Mouse (Mus musculus): Measurements from ENCODE around the gene Fxyd4. TPM values are rescaled to one million over a fixed set of nuclear protein-coding genes. Genes with fewer than 3 reads are reported as not detected.

Gene Fxyd4
- total and polyA plus RNA-seq, 2 experiments from 2014 or later = 0.91 TPM; not detected in 1

GRCm38 (mm10) chr6:117903836-117904235 is 33.7 kb downstream of the Fxyd4 start:
- Histone ChIP-seq H3K36me3 (ENCODE audit: insufficient read depth, low read length) (no peaks in the 10 kb centered on the region), H3K9me3 (ENCODE audit: low read length) (no peaks in the 10 kb centered on the region), H3K27me3 (ENCODE audit: insufficient read depth, low read length) (no peaks in the 10 kb centered on the region), H3K9ac (replicated peaks; ENCODE audit: low read length) (no peak overlapping the region; the same call in 1 of the 2 replicates), H3K4me3 (ENCODE audit: low read length) (no peak overlapping the region), H3K4me1 (ENCODE audit: insufficient read depth, low read length) (peaks cover 2% of the 10 kb centered on the region; the same call in 1 of the 2 replicates), H3K4me2 (ENCODE audit: low read depth, low read length) (no peak overlapping the region), H3K27ac (no peak overlapping the region)
- ATAC-seq (no peak), DNase-seq (ENCODE audit: low spot score) (no peak)
- 83% methylated on average over 3 of the region's 3 CpGs for WGBS
- no peak for TF ChIP-seq CTCF (IDR thresholded peaks at IDR 0.05; ENCODE audit: low read depth)

- Histone ChIP-seq H3K27ac (no peak overlapping the region), H3K27me3 (ENCODE audit: insufficient read depth, low read length) (no peaks in the 10 kb centered on the region), H3K4me2 (ENCODE audit: low read depth, low read length) (no peak overlapping the region), H3K36me3 (ENCODE audit: insufficient read depth, low read length) (no peaks in the 10 kb centered on the region), H3K9ac (replicated peaks; ENCODE audit: low read length) (no peak overlapping the region), H3K9me3 (ENCODE audit: low read length) (no peaks in the 10 kb centered on the region), H3K4me3 (ENCODE audit: low read length) (no peak overlapping the region), H3K4me1 (ENCODE audit: insufficient read depth, low read length) (no peaks in the 10 kb centered on the region)
- DNase-seq (ENCODE audit: low spot score) = no peak
- WGBS = 85% methylated on average over 4 of the region's 4 CpGs
- TF ChIP-seq CTCF (IDR thresholded peaks at IDR 0.05; ENCODE audit: low read depth) = no peak
- no peak for ATAC-seq
Observed at GRCm38 (mm10) chr6:117902556-117902955, 34.9 kb downstream of the Fxyd4 start.

GRCm38 (mm10) chr6:117901510-117902402 is 35.7 kb downstream of the Fxyd4 start:
- ATAC-seq = no peak
- DNase-seq (ENCODE audit: low spot score) = no peak

GRCm38 (mm10) chr6:117900126-117901080 is 37.1 kb downstream of the Fxyd4 start, which contains the start of gene Hnrnpf:
Gene Hnrnpf, plus strand, starts transcription at chr6:117900324.
- no peak for DNase-seq (ENCODE audit: low spot score)
- no peak for ATAC-seq
- no peaks in the 10 kb centered on the region for H3K27me3 ChIP-seq (ENCODE audit: insufficient read depth, low read length)
- no peak within 1 kb of the TSS for H3K27ac ChIP-seq
- no peaks in the 10 kb centered on the region for H3K4me1 ChIP-seq (ENCODE audit: insufficient read depth, low read length)
- no peaks in the 10 kb centered on the region for H3K9me3 ChIP-seq (ENCODE audit: low read length)
- no peak within 1 kb of the TSS for H3K9ac ChIP-seq (replicated peaks; ENCODE audit: low read length)
- TF ChIP-seq CTCF (IDR thresholded peaks at IDR 0.05; ENCODE audit: low read depth) = no peak
- H3K4me2 ChIP-seq (ENCODE audit: low read depth, low read length) = no peak within 1 kb of the TSS
- WGBS = 79% methylated on average over 17 of the region's 17 CpGs
- H3K36me3 ChIP-seq (ENCODE audit: insufficient read depth, low read length) = no peaks in the 10 kb centered on the region
- no peak within 1 kb of the TSS for H3K4me3 ChIP-seq (ENCODE audit: low read length)

More at GRCm38 (mm10) chr6:117901510-117902402, 35.7 kb downstream of the Fxyd4 start:
- no peaks in the 10 kb centered on the region for H3K9me3 ChIP-seq (ENCODE audit: low read length)
- H3K27ac ChIP-seq = no peak overlapping the region
- TF ChIP-seq CTCF (IDR thresholded peaks at IDR 0.05; ENCODE audit: low read depth) = no peak
- H3K27me3 ChIP-seq (ENCODE audit: insufficient read depth, low read length) = no peaks in the 10 kb centered on the region
- no peak overlapping the region for H3K9ac ChIP-seq (replicated peaks; ENCODE audit: low read length)
- no peaks in the 10 kb centered on the region for H3K4me1 ChIP-seq (ENCODE audit: insufficient read depth, low read length)
- WGBS = 71% methylated on average over 9 of the region's 9 CpGs
- no peaks in the 10 kb centered on the region for H3K36me3 ChIP-seq (ENCODE audit: insufficient read depth, low read length)
- H3K4me3 ChIP-seq (ENCODE audit: low read length) = no peak overlapping the region
- H3K4me2 ChIP-seq (ENCODE audit: low read depth, low read length) = no peak overlapping the region

- Histone ChIP-seq H3K4me1 (ENCODE audit: insufficient read depth, low read length) (no peaks in the 10 kb centered on the region), H3K9ac (replicated peaks; ENCODE audit: low read length) (no peak overlapping the region), H3K36me3 (ENCODE audit: insufficient read depth, low read length) (no peaks in the 10 kb centered on the region), H3K27ac (no peak overlapping the region), H3K4me2 (ENCODE audit: low read depth, low read length) (no peak overlapping the region), H3K4me3 (ENCODE audit: low read length) (no peak overlapping the region), H3K9me3 (ENCODE audit: low read length) (no peaks in the 10 kb centered on the region), H3K27me3 (ENCODE audit: insufficient read depth, low read length) (no peaks in the 10 kb centered on the region)
- no peak for TF ChIP-seq CTCF (IDR thresholded peaks at IDR 0.05; ENCODE audit: low read depth)
- DNase-seq (ENCODE audit: low spot score) (no peak), ATAC-seq (no peak)
- WGBS = 85% methylated on average over 5 of the region's 5 CpGs
Observed at GRCm38 (mm10) chr6:117897800-117898199, 39.7 kb downstream of the Fxyd4 start.

- H3K27me3 ChIP-seq (ENCODE audit: insufficient read depth, low read length) = no peaks in the 10 kb centered on the region
- no peak for DNase-seq (ENCODE audit: low spot score)
Observed at GRCm38 (mm10) chr6:117893435-117893834, 44.1 kb downstream of the Fxyd4 start.

More at GRCm38 (mm10) chr6:117893435-117893834, 44.1 kb downstream of the Fxyd4 start:
- ATAC-seq = no peak
- no peak overlapping the region for H3K4me2 ChIP-seq (ENCODE audit: low read depth, low read length)
- no peak overlapping the region for H3K4me3 ChIP-seq (ENCODE audit: low read length)
- no peaks in the 10 kb centered on the region for H3K36me3 ChIP-seq (ENCODE audit: insufficient read depth, low read length)
- WGBS = 93% methylated on average over 2 of the region's 2 CpGs
- no peaks in the 10 kb centered on the region for H3K4me1 ChIP-seq (ENCODE audit: insufficient read depth, low read length)
- no peak overlapping the region for H3K27ac ChIP-seq
- TF ChIP-seq CTCF (IDR thresholded peaks at IDR 0.05; ENCODE audit: low read depth) = no peak
- no peak overlapping the region for H3K9ac ChIP-seq (replicated peaks; ENCODE audit: low read length)
- H3K9me3 ChIP-seq (ENCODE audit: low read length) = no peaks in the 10 kb centered on the region
